Mouse (Mus musculus) kidney, adult 18-20 months (tissue): ENCODE data around the gene Atp8a1.
A peak's percentile ranks its signal among the peaks of the same experiment; 100 is the strongest.

Experiments used
- DNase-seq: peaks from one replicate; pipeline ENCODE4 v3.0.0; 2021

The Atp8a1 gene

GRCm38 (mm10) chr5:67628180-67628940 is 218.9 kb downstream of the Atp8a1 start:
- peak; percentile 1 for DNase-seq

- DNase-seq: no peak
Observed at GRCm38 (mm10) chr5:67621230-67621629, 226.0 kb downstream of the Atp8a1 start.

GRCm38 (mm10) chr5:67609520-67609837 is 237.8 kb downstream of the Atp8a1 start:
- no peak for DNase-seq

GRCm38 (mm10) chr5:67608674-67609519 is 238.3 kb downstream of the Atp8a1 start:
- no peak for DNase-seq

- DNase-seq: peak; percentile 60
Observed at GRCm38 (mm10) chr5:67607804-67608673, 239.2 kb downstream of the Atp8a1 start, which contains the start of gene Shisa3. Shisa3 (plus strand) TSS chr5:67607882.

GRCm38 (mm10) chr5:67606916-67607803 is 240.1 kb downstream of the Atp8a1 start:
- peak; percentile 55 for DNase-seq

GRCm38 (mm10) chr5:67605951-67606350 is 241.3 kb downstream of the Atp8a1 start:
- no peak for DNase-seq

- DNase-seq: no peak
Observed at GRCm38 (mm10) chr5:67599935-67600334, 247.3 kb downstream of the Atp8a1 start.

GRCm38 (mm10) chr5:67595629-67596028 is 251.6 kb downstream of the Atp8a1 start:
- no peak for DNase-seq

- DNase-seq: no peak
Observed at GRCm38 (mm10) chr5:67595070-67595469, 252.2 kb downstream of the Atp8a1 start.

GRCm38 (mm10) chr5:67579725-67580633 is 267.3 kb downstream of the Atp8a1 start:
- no peak for DNase-seq

GRCm38 (mm10) chr5:67575705-67576104 is 271.5 kb downstream of the Atp8a1 start:
- no peak for DNase-seq

GRCm38 (mm10) chr5:67574039-67574438 is 273.2 kb downstream of the Atp8a1 start:
- DNase-seq: no peak

- no peak for DNase-seq
Observed at GRCm38 (mm10) chr5:67572552-67573155, 274.6 kb downstream of the Atp8a1 start.
